Mouse (Mus musculus) c-Kit-negative CD71-positive TER-119-positive erythroid progenitor cells, embryonic 14.5 days (primary cell): ENCODE data around the gene Olfr905.

Experiments
- DNase-seq: peaks from one replicate; pipeline ENCODE4 v3.0.0-alpha.2; 2013; ENCODE audit warnings: low read depth, low spot score

Olfr905 gene

DNA sequence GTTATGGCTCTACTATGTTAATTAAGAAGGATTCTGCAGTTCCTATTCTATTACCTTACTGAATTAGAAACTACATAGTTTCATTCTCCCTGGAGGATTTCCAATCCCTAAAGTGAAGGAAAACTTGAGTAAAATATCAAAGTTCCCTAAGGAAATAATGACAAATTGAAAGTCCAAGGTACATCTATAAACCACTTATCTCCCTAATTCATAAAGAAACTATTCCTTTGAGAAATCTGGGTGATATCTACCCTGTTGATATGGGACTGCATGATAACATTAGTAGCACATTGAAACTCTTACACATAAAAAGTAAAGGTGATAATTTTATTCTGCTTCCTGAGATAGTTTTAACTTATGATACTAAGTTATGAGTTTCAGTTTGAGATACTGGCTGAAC is at the start of gene Olfr905:
Olfr905 (plus strand) TSS at position 301 of the 400 bp plus-strand sequence.
- DNase-seq, result no peak

GRCm38 (mm10) chr9:38423801-38424200 is 47.1 kb upstream of the Olfr905 start:
- DNase-seq, result no peak

DNA sequence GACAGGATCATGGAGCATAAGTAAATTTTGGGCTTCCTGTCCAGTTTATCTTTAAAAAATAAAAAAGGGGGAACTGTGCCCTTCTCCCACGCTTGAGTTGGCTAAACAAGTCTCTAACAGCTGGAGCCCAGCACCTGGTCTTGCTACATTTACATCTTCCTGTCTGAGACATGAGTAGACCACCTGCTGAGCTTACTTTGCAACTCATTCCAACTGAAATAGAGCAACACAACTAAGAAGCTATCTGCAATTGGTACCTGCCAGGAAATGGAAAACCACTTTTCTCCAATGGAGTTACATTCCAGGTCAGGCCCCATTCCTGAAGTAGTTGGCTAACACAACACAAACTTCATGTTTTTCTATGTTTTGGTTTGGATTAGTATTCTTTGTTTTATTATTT is 43.9 kb upstream of the Olfr905 start:
- no peak for DNase-seq

DNA sequence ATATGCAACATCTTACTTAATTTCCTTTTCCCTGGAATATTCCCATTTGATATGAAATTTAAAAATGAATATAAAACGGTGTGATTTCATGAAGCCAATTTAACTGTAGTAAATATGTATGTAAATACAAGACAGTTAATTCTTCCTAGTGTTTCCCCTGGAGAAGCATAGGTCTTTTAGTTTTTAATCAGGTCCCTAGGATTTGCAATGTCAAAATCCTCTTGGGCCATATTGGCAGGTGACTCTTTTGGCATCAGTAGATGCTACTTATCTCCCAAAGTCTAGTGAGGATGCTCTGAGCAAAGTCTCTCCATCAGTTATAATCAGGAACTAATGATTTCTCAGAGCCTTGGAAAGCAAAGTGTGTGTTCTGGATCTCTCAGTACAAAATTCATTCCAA is 41.8 kb upstream of the Olfr905 start, which contains the start of gene Olfr901:
Olfr901 (plus strand) TSS at position 301 of the 400 bp plus-strand sequence.
- DNase-seq, result no peak

DNA sequence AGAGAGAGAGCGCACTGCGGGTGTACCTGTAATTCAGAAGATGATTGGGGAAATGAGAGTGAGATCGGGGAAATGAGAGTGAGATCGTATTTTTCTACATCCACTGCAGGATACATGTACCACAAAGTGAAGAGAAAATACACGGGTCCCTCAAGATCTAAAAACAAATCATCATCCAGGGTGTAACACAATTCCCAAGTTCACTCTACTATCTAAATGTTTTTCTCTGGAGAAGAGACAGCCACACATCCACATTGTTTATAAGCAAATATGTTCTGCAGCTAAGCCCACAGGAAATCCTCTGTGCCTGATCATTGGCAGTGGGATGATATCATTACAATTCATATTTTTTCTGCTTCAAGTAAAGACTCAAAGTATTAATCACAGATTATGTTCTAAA is 23.6 kb upstream of the Olfr905 start, which contains the start of gene Olfr902:
Olfr902 (plus strand) TSS at position 301 of the 400 bp plus-strand sequence.
- DNase-seq, result no peak

GRCm38 (mm10) chr9:38462844-38463243 is 8.1 kb upstream of the Olfr905 start, which contains the start of gene Olfr904:
Gene Olfr904, plus strand, starts transcription at chr9:38463144.
- no peak for DNase-seq

DNA sequence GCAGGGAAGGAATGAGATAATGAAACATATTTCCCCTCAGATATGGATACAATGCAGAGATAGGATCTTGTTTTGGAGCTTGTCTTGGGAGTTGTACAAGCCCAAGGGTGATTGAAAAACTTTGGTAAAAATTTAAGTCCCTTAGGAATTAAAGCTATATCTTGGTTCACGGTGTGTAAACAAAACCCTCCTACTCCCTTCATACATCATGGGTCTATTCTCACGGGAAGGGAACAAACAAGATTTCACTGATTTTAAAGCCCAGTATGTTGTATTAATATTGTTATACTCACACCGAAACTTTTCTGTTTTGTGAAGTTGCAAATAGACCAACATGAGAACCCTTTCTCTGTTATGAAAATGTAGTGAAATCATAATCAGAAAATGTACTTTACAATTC is 15.9 kb downstream of the Olfr905 start, which contains the start of gene Olfr906:
Olfr906 (plus strand) TSS at position 301 of the 400 bp plus-strand sequence.
- DNase-seq, result no peak

GRCm38 (mm10) chr9:38495501-38495900 is 24.6 kb downstream of the Olfr905 start, which contains the start of gene Olfr907:
Gene Olfr907, plus strand, starts transcription at chr9:38495801.
- DNase-seq, result no peak

GRCm38 (mm10) chr9:38512353-38512752 is 41.4 kb downstream of the Olfr905 start:
- DNase-seq, result no peak

DNA sequence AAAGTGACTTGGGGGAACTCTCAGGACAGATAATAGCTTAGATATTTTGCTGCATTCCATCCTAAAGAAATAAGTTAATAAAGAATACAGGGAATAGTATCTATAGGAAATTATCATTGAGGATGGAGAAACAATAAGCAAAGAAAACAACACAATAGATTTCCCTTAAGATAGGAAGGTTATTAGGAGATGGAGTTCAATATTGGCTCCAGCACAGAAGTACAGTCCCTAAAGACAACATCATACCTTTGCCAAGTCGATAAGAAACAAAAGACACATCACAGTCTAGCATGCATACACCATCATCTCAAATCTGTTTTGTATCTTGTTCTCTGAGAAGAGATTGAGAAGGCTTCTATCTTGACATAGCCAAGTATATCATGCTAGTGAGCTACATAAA is 50.4 kb downstream of the Olfr905 start, which contains the start of gene Olfr911-ps1:
Olfr911-ps1 (plus strand) TSS at position 301 of the 400 bp plus-strand sequence.
- DNase-seq, result no peak
